Mouse (Mus musculus): ENCODE results near the gene Acta1.

DNA sequence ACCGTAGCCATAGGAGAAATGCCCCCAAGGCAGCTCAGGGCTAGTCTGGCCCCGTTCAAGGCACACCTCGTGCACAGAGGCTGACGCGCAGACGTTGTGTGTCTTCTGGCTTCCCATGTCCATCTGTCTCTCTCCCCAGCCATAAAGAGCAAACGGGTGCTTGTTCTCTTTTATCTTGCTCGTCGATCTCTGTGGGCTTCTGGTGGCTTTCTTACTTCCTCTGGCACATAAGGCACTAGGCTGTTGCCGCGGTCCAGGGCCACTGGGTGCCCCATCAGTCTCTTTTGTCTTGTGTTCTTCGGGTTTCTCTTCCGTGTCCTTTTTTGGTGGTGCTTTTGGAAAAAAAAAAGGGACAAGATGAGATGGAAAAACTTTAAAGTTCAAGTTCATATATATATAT, 49.4 kb downstream of the Acta1 start:
- TF ChIP-seq POLR2A (IDR thresholded peaks at IDR 0.05; ENCODE audit: insufficient read length, low read depth): no peak
- TF ChIP-seq TCF12 (IDR thresholded peaks at IDR 0.05; ENCODE audit: insufficient read depth, poor library complexity, severe bottlenecking): no peak
- no peak for TF ChIP-seq SRF (IDR thresholded peaks at IDR 0.05; ENCODE audit: control insufficient read depth, insufficient read length, low read depth)

All from myocyte (in vitro differentiated cells).